Mouse (Mus musculus) adrenal gland, postnatal 25 days (tissue): ENCODE data around the gene Macf1. TPM values are rescaled to one million over a fixed set of nuclear protein-coding genes. Genes with fewer than 3 reads are reported as not detected.
A peak's percentile ranks its signal among the peaks of the same experiment; 100 is the strongest.
"Not testable (repeated sequence)": the region's sequence is repeated elsewhere in the genome, so short reads cannot be mapped to it uniquely, and the experiment has no call there.

Experiments
- DNase-seq: peaks from one replicate; pipeline ENCODE4 v3.0.0; 2021; ENCODE audit warnings: mixed read lengths
- total RNA-seq: library from RNA; stranded (reverse); gene quantifications from 2 replicates; pipeline ENCODE4 v1.2.3, GENCODE M21; 2021

The Macf1 gene
- total RNA-seq, 1 experiment from 2014 or later, result 187 TPM

- DNase-seq, result no peak
Measured at GRCm38 (mm10) chr4:123635428-123635827, 48.7 kb downstream of the Macf1 start.

- no peak for DNase-seq
Measured at GRCm38 (mm10) chr4:123634436-123634835, 49.7 kb downstream of the Macf1 start.

DNA sequence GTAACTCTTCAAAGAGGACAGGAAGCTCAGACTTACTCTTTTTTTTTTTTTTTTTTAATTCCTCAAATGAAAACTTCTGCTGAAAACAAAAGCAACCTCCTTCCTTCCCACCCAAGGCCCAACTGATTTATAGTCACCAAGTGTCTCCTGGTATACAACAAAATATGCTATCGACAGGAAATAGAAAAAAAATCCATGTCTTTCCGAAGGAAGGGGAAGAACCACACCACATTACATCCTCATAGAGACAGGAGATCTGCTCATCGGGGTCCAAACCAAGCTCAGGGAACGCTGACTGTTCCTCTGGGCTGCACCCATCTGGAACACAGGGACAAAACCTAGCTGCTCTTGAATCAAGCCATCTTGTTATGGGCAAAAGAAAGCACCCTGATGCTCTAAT, 50.3 kb downstream of the Macf1 start:
- DNase-seq, result no peak

DNA sequence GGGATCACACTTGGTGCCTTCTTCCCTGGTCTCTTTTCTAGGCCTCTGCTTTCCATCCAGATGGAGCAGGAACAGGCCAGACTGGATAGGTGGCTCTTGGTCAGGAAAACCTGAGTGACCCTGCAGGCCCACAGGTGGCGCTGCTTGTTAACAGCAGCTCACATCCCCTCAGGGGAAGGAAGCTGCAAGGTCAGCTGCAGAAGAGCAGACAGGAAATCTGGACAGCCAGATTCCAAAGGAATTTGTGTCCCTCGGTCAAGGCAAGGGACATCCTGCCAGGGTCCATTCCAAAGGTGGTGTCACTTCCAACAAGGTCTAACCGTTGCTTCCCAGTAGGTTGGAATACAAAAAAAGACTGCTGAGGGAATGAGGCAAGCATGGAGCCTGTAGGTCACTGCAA, 50.8 kb downstream of the Macf1 start:
- peak; percentile 77 for DNase-seq

DNA sequence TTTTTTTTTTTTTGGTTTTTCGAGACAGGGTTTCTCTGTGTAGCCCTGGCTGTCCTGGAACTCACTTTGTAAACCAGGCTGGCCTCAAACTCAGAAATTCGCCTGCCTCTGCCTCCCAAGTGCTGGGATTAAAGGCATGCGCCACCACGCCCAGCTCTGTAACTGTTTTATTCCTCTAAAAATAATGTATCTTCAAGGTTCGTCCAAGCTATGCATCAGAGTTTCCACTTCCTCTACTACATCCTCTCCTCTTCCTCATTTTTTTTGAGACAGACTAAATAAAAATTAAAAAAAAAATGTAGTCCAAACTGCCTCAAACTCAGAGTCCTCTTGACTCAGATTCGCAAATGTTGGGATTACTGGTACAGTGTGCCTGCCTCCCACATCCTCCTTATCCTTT, 52.0 kb downstream of the Macf1 start:
- not testable (repeated sequence) for DNase-seq

DNA sequence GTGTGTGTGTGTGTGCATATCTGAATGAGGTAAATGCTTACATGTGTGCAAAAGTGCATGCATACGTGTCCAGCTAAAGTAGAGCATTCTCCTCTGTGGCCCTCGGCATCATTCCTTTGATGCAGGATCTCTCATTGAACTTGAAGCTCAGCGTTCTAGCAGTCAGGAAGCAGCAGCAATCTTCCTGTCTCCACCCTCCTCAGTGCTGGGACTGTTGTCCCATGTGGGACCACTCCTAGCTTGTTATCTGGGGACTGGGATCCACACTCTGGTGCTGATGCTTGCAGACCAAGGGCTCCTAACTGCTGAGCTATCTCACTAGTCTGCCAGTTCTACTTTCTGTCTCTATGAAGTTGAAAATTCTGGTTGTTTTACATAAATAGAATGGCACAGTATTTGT, 52.5 kb downstream of the Macf1 start:
- no peak for DNase-seq

- DNase-seq, result no peak
Measured at GRCm38 (mm10) chr4:123627683-123628082, 56.5 kb downstream of the Macf1 start.

DNA sequence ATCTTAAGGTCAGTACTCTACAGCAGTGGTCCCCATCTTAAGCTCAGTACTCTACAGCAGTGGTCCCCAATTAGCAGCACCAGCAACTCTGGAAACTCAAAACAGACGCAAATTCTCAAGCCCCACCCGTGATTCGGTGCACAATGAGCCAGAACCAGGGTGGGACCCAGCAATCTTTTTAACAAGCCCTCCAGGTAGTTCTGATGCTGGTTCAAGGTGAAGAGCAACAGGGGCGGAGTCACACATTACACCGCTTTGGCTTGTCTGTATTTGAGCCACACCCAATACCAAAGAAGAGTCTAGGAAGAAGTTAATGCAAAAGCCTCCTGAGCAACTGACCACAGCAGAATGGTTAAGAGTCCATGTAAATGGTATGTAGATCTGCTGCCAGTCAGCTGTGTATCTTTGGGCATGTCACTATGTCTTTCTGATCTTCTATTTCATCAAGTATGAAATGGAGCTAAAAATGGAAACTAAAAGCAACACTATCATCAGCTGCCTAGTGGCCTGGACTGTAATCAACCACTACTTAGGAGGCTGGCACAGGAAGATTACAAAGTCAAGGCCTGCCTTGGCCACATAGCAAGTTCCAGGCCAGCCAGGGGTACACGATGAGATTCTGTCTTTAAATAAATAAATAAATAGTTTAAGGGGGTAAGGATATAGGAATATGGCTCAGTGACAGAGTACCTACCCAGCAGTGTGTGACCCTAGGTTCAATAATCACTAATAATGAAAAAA, 58.7 kb downstream of the Macf1 start:
- DNase-seq, result no peak

- no peak for DNase-seq
Measured at GRCm38 (mm10) chr4:123624438-123624837, 59.7 kb downstream of the Macf1 start.

DNA sequence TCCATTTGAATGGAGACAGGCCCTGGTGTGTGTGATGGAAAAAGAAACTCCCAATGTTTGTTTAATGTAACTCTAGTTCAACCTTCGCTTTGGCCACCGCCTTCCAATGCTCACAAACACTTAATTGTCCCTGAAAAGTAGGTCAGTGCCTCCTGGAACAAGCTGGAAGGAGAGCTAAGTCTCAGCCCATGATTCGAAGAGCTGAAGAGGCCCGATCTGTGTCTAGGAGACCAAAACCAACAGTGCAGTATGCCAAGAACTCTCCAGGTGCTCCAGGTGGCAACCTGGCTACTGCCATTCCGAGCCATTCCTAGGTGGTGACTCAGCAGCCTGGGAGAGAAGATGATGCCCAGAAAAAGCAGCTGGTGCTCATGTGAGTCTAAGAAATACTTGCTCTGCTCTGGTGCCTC, 60.4 kb downstream of the Macf1 start:
- DNase-seq, result no peak

- no peak for DNase-seq
Measured at GRCm38 (mm10) chr4:123621732-123622131, 62.4 kb downstream of the Macf1 start.

DNA sequence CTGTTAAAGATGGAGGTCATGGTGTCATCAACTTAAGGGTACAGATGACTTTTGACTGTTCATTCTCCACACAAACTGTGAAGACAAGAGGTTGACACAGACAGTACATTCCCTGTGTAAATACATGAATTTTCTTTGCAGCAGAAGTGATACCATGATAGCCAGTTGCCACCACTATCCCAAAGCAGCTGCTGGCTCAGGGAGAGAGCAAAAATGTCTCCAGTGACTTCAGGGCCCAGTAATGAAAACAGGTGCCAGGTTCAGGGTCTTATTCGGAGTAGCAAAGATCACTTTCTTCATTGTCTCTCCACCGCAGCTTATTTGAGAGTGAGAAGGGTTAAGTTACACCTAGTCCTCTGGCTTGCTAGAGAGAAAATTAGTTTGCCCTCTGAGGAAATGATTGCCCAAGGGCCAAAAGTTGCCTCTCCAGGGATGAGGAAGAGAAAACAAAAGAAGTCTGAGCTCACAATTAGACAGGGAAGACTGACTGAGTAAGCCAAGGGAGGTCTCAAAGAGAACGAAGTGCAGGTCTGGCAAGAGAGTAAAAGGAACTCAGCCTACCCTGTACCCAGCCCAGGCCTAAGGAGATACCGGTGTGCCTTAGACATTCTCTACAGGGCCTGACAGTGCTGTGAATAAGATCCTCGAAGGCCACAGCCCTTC, 66.3 kb downstream of the Macf1 start:
- no peak for DNase-seq

GRCm38 (mm10) chr4:123616971-123617370, 67.2 kb downstream of the Macf1 start:
- DNase-seq, result no peak

DNA sequence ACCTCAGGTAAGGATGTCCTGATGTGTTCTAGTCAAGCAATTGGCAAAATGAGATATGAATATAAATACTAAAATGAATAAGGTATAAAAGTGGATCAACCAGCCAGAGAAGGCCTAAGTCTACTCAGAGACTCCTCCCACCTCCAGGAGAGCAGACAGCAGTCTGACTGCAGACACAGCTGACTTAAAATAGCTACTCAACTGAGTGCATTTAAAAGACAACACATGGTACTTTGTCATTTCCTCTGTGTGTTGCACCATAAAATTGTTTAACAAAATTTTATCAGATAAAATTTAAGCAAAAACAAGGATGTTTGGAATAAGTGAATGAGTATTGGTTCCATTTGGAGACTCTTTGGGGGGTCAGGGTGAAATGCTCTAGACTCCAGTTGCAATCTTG, 67.7 kb downstream of the Macf1 start:
- DNase-seq, result no peak

DNA sequence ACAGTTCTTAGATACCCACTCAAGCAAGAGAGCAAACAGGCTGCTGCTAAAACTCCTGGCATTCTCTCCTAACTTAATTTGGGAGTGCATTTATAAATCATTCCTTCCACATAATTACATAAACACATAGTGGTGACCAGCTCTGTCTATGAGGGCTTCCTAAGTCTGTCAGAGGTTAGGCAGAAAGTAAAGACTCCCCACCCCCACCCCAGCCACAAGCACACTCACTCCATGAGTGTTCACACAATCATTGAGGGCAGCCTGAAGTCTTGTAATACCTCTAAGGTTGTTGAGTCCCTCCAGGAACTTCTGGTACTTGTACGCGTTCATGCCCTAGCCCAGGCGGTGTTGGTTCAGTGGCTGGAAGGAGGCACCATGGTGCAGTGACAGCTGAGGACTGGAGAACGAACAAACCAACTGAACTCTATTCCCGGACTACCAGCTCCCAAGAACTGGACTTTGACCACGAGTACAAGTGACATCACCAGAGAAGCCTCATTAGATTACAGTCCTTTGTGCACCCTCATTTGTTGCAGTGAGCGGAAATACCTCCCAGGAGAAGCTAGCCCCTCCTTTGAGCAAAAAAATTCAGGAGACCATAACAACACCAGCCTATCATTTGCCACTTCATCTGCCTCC, 70.7 kb downstream of the Macf1 start:
- DNase-seq, result no peak

GRCm38 (mm10) chr4:123611940-123612339, 72.2 kb downstream of the Macf1 start:
- no peak for DNase-seq

GRCm38 (mm10) chr4:123611241-123611640, 72.9 kb downstream of the Macf1 start:
- DNase-seq, result no peak

DNA sequence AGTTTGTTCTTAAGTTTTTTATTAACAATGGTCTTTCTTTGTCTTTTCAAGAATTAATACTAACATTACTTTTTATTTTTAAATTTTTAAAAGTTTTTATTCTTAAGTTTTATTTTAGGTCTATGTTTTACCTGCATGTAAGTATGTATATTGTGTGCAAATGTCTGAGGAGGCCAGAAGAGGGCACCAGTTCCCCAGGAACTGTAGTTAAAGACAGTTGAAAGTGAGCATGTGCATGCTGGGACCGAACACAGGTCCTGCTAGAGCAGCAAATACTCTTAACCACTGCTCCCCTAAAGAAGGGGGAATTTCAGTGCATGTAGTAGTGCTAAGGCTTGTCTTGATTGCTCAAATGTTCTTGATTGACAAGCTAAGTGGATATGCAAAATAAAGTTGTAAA, 77.0 kb downstream of the Macf1 start:
- no peak for DNase-seq

DNA sequence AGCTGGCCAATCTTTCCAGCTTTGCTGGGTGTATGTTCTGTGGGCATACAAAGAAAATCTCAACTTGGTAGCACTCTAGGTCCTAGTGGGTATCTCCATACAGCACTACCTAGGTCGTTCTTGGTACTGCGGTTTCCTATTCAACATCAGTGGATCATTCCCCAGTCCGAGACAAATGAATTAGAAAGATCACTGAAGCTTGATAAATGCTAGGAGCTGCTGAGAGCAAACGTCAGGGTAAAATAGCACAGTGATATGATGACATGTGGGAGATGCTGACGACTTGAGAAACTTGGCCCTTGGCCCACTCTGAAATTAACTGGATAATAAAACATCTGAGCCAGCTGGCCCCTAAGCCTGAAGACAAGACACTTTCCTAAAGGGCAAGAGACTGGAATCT, 78.2 kb downstream of the Macf1 start:
- DNase-seq, result no peak

GRCm38 (mm10) chr4:123605309-123605708, 78.9 kb downstream of the Macf1 start:
- no peak for DNase-seq

DNA sequence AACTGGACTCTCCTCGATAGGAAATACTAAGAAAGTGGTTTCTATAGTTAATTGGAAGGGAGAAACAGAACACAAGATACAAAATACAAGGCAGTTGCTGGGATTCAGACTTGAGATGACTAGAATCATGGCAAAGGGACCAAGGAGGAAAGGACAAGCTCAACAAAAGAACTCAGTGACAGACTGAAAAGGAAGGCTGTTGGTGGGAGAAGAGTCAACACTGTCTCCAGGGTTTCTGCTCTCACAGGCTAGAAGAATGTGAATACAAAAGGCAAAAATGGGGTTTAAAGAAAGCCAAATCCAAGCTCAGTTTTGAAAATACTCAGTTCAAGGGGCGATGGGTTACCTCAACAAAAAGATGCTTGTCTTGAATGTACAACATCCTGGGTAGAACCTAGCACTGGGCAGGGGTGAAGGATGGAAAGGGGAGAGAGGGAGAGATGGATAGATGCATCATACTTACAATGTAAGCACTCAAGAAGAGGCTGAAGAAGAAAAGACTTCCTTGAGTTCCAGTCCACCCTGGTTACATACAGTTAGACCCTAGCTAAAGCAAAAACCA, 81.4 kb downstream of the Macf1 start:
- DNase-seq, result no peak

- no peak for DNase-seq
Measured at GRCm38 (mm10) chr4:123601036-123601435, 83.1 kb downstream of the Macf1 start.

DNA sequence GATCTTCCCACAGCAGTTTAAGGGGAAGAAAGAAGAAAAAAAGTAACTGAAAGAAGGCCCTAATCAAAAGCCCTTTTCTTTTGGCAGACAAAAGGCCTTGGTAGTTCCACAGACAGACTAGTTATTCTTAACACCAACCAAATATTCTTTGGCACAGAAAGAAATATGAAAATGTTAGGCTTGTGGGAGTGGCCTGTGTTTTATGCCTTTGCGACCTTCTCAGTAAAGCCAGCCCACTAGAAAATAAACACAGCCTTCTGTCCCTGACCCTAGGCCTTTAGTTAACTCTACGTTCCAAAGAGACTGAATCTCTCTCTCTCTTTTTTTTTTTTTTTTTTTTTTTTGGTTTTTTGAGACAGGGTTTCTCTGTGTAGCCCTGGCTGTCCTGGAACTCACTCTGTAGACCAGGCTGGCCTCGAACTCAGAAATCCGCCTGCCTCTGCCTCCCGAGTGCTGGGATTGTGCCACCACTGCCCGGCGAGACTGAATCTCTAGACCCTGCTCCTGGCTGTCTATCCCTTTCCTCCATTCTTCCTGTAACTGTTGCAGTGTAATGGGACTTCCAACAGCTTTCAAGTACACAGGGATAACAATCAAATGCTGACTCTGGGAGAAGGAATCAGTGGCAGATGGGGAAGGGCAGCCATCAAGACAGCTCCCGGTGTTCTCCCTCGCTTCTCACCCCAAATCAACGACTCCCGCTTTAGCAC, 85.5 kb downstream of the Macf1 start:
- no peak for DNase-seq
